Mouse (Mus musculus) bone marrow macrophage, adult 2 months (primary cell): ENCODE results near the gene Ptch1.

ENCODE experiments used
- CTCF ChIP-seq: IDR thresholded peaks from 2 replicates; pipeline ENCODE4 v1.5.1; 2012; ENCODE audit warnings: low read depth, mild to moderate bottlenecking, low read length, moderate library complexity
- POLR2A ChIP-seq: IDR thresholded peaks from 2 replicates; pipeline ENCODE4 v1.6.1; 2012; ENCODE audit warnings: mild to moderate bottlenecking, low read depth, low read length, borderline replicate concordance

DNA sequence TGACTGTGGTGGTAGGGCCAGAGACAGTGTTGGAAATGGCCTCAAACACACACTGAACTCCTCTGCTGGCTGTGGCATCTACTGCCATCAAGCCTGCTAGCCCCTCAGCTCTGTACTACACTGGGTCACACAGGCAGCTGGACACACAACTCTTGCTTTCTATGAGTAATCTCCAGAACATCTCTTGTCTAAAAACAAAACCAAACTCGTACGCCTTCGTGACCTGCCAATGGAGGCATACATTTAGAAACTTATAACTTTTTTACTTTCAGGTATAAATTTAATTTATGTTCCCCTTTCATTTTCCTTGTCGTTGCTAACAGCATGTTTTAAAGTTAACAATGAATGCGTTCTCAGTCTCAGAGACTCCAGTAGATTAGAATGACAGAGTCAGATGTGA is 19.4 kb upstream of the Ptch1 start:
- TF ChIP-seq CTCF (no peak), POLR2A (no peak)
